Mouse (Mus musculus): Measurements from ENCODE around the gene Clec4g.

- TF ChIP-seq CTCF (IDR thresholded peaks at IDR 0.05; ENCODE audit: borderline replicate concordance, extremely low read depth, insufficient read depth, insufficient read length) (no peak), POLR2A (IDR thresholded peaks at IDR 0.05; ENCODE audit: borderline replicate concordance, extremely low read depth, insufficient read depth, insufficient read length, poor library complexity, severe bottlenecking) (no peak)
Observed at GRCm38 (mm10) chr8:3665507-3665906, 54.9 kb downstream of the Clec4g start, which contains the start of gene Mcemp1.

All from brain, embryonic 14.5 days (tissue).